Mouse (Mus musculus) neutrophil, adult 83 days (primary cell): ENCODE data around the gene Gm10234. TPM values are rescaled to one million over a fixed set of nuclear protein-coding genes. Genes with fewer than 3 reads are reported as not detected.

Experiments used
- total RNA-seq, 2 experiments: library from RNA; stranded (reverse); gene quantifications; one replicate each; pipeline ENCODE4 v1.2.4; 2023

Gm10234 gene
- not detected for total RNA-seq

DNA sequence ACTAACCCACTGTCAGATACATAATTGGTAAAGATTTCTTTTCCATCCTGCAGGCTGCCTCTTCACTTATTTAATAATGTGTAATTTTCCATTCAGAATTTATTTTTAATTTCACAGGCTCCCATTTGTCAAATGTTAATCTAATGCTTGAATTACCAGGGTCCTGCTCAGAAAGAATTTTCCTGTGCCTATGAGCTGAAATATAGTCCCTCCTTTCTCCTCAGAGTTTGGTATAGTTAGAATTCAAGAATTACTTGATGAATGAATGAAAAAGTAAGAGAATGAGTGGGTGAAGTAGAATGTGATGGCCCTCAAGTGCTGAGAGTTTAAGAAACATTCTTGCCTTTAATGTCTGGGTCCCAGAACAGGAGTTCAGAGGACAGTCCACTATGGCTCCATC lies at the start of gene Gm10234:
Gm10234 (plus strand) TSS at position 301 of the 400 bp plus-strand sequence.

Other genes with a start within 250 kb of the Gm10234 start
- 1 to 10 TPM; 2.5 to 4.7 TPM for gene Kbtbd8, start 204.9 kb upstream of the Gm10234 start, total RNA-seq